In the genomic region with DNA sequence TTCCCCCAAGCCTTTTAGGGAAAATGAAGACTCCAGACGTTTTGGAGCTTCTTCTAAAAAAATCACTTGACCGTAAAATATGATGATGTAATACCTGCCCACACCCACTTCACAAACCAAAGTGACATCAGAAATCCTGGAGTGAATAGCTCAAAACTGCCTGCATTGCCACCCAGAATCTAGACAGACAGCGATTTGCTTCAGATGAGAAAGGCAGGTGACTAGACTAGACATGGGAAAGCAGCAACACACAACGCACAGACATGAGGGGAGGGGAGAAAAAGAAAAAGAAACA, we compare ENCODE assay signal across 15 mouse cellular contexts. TPM values are rescaled to one million over a fixed set of nuclear protein-coding genes. Genes with fewer than 3 reads are reported as not detected.
DNase-seq lines count a peak whose midpoint lies in the region; ATAC-seq lines count a peak whose summit lies in the region.
"Had no signal": no experiment of that assay in that cellular context is flagged by ENCODE, and none has a peak within 500 bp of the region (broad histone marks: within the 10 kb centered on the region; RNA-seq: fewer than 3 reads in every experiment).

No protein-coding gene starts in this region.

- DNase-seq in heart, postnatal 14 days, result no peak
- DNase-seq in MN1 (ENCODE audit: low spot score), result peak; percentile 63
- DNase-seq in thymus, postnatal 25 days, result no peak
- DNase-seq: adrenal gland, adult 8-10 months; cerebellum, adult 2 months; heart, adult 2 months; retina, postnatal 1 day had no signal

- H3K27ac ChIP-seq in heart, embryonic 13.5 days (replicated peaks), result 0 out of 2 replicates have a peak overlapping the region, but pooled peaks have one; percentile 30
- peak overlapping the region; percentile 73 for H3K27ac ChIP-seq in embryonic facial prominence, embryonic 15.5 days (replicated peaks)
- H3K27ac ChIP-seq in midbrain, embryonic 16.5 days (ENCODE audit: low read length), result peak overlapping the region; percentile 60; the same call in 1 of the 2 replicates
- no peak overlapping the region; the same call in 1 of the 2 replicates for H3K27ac ChIP-seq in kidney, embryonic 14.5 days (ENCODE audit: low read depth, low read length)
- H3K27ac ChIP-seq: heart, adult 2 months; liver, embryonic 14.5 days had no signal

- H3K9me3 ChIP-seq in heart, embryonic 13.5 days, result no peaks in the 10 kb centered on the region
- no peaks in the 10 kb centered on the region for H3K9me3 ChIP-seq in embryonic facial prominence, embryonic 15.5 days (replicated peaks)
- no peaks in the 10 kb centered on the region for H3K9me3 ChIP-seq in midbrain, embryonic 16.5 days (replicated peaks; ENCODE audit: control insufficient read depth, low read length, poor library complexity, severe bottlenecking)
- no peaks in the 10 kb centered on the region for H3K9me3 ChIP-seq in kidney, embryonic 14.5 days (ENCODE audit: control insufficient read depth, low read length)

- H3K27me3 ChIP-seq in heart, embryonic 13.5 days (replicated peaks), result no peaks in the 10 kb centered on the region
- no peaks in the 10 kb centered on the region for H3K27me3 ChIP-seq in embryonic facial prominence, embryonic 15.5 days
- no peaks in the 10 kb centered on the region for H3K27me3 ChIP-seq in midbrain, embryonic 16.5 days (ENCODE audit: control insufficient read depth, insufficient read depth, low read depth, low read length)
- no peaks in the 10 kb centered on the region for H3K27me3 ChIP-seq in kidney, embryonic 14.5 days (ENCODE audit: control insufficient read depth, insufficient read depth, low read length)

- no peak overlapping the region for H3K4me3 ChIP-seq in heart, embryonic 13.5 days
- no peak overlapping the region for H3K4me3 ChIP-seq in embryonic facial prominence, embryonic 15.5 days (replicated peaks)
- H3K4me3 ChIP-seq in midbrain, embryonic 16.5 days (ENCODE audit: low read depth, low read length), result no peak overlapping the region
- no peak overlapping the region for H3K4me3 ChIP-seq in kidney, embryonic 14.5 days (ENCODE audit: low read length)
- H3K4me3 ChIP-seq: heart, adult 2 months; megakaryocyte, embryonic 14.5 days had no signal

- ATAC-seq in heart, embryonic 13.5 days (ENCODE audit: extremely low read depth, insufficient number of reproducible peaks, low FRiP score, low TSS enrichment), result no peak
- no peak for ATAC-seq in embryonic facial prominence, embryonic 15.5 days (ENCODE audit: insufficient number of reproducible peaks, low FRiP score, low TSS enrichment, low read depth)
- 0 out of 2 replicates have a peak, but pooled peaks have one; percentile 36 for ATAC-seq in midbrain, embryonic 16.5 days
- ATAC-seq in kidney, embryonic 14.5 days (ENCODE audit: low FRiP score, low TSS enrichment), result no peak
- ATAC-seq: intestine, postnatal 0 days; lung, postnatal 0 days had no signal

- intact Hi-C loops in heart, postnatal 14 days (cut with DNase I), result no loop called here

- H3K9ac ChIP-seq in heart, embryonic 13.5 days, result no peak overlapping the region
- no peak overlapping the region for H3K9ac ChIP-seq in embryonic facial prominence, embryonic 15.5 days
- no peak overlapping the region for H3K9ac ChIP-seq in midbrain, embryonic 16.5 days (ENCODE audit: low read depth, low read length)
- no peak overlapping the region for H3K9ac ChIP-seq in kidney, embryonic 14.5 days (ENCODE audit: low read depth, low read length)
- H3K9ac ChIP-seq: liver, embryonic 14.5 days had no signal

- no peak overlapping the region for H3K4me2 ChIP-seq in heart, embryonic 13.5 days
- no peak overlapping the region for H3K4me2 ChIP-seq in embryonic facial prominence, embryonic 15.5 days (replicated peaks)
- no peak overlapping the region for H3K4me2 ChIP-seq in midbrain, embryonic 16.5 days (ENCODE audit: low read length)
- H3K4me2 ChIP-seq in kidney, embryonic 14.5 days (replicated peaks; ENCODE audit: low read depth, low read length), result no peak overlapping the region

- H3K4me1 ChIP-seq in heart, embryonic 13.5 days, result peaks cover 13% of the 10 kb centered on the region
- H3K4me1 ChIP-seq in embryonic facial prominence, embryonic 15.5 days, result peaks cover 25% of the 10 kb centered on the region
- H3K4me1 ChIP-seq in midbrain, embryonic 16.5 days (ENCODE audit: control insufficient read depth, insufficient read depth, low read length), result peaks cover 5% of the 10 kb centered on the region; the same call in 1 of the 2 replicates
- peaks cover 8% of the 10 kb centered on the region for H3K4me1 ChIP-seq in kidney, embryonic 14.5 days (ENCODE audit: control insufficient read depth, insufficient read depth, low read length)

- WGBS in heart, embryonic 13.5 days, result 73% methylated on average over 4 of the region's 4 CpGs
- 32% methylated on average over 4 of the region's 4 CpGs for WGBS in embryonic facial prominence, embryonic 15.5 days
- WGBS in midbrain, embryonic 16.5 days, result 57% methylated on average over 4 of the region's 4 CpGs
- 72% methylated on average over 4 of the region's 4 CpGs for WGBS in kidney, embryonic 14.5 days

- H3K36me3 ChIP-seq in heart, embryonic 13.5 days, result no peaks in the 10 kb centered on the region
- no peaks in the 10 kb centered on the region for H3K36me3 ChIP-seq in embryonic facial prominence, embryonic 15.5 days
- H3K36me3 ChIP-seq in midbrain, embryonic 16.5 days (ENCODE audit: control insufficient read depth, insufficient read depth, low read length), result no peaks in the 10 kb centered on the region
- H3K36me3 ChIP-seq in kidney, embryonic 14.5 days (ENCODE audit: control insufficient read depth, insufficient read depth, low read length), result no peaks in the 10 kb centered on the region; the same call in 1 of the 2 replicates

RNA-seq across cellular contexts. Expression of a gene that starts 10.7 kb away (rescaled TPM):
- 29.0 and 29.2 TPM in 2 replicates for polyA plus RNA-seq in heart, embryonic 13.5 days (2015; fragmentation: Nextera tagmentation; extraction: Ambion mirVana)
- total RNA-seq in heart, postnatal 14 days (2021), result 10 to 100 TPM; 69.9 to 70.5 TPM
- 39.5 and 40.5 TPM in 2 replicates for polyA plus RNA-seq in embryonic facial prominence, embryonic 15.5 days (2015; fragmentation: Nextera tagmentation; extraction: Ambion mirVana)
- polyA plus RNA-seq in midbrain, embryonic 16.5 days (2015; fragmentation: Nextera tagmentation; extraction: Ambion mirVana), result 4.0 and 4.8 TPM in 2 replicates
- 7.8 and 17.2 TPM in 2 replicates for polyA plus RNA-seq in kidney, embryonic 14.5 days (2014; fragmentation: Nextera tagmentation; extraction: Ambion mirVana)
